Mouse (Mus musculus) forebrain, embryonic 13.5 days (tissue): ENCODE data around the gene 4933430I17Rik. TPM values are rescaled to one million over a fixed set of nuclear protein-coding genes. Genes with fewer than 3 reads are reported as not detected.

ENCODE experiments used
- ATAC-seq: fragments of 200-750 bp; cut with Nextera tagmentation; 2 replicates; pipeline ENCODE4 v1.8.0; 2017
- H3K27ac ChIP-seq: fragments of 300-500 bp; sonication (generic); 2 replicates; pipeline ENCODE4 v1.5.1; 2015; ENCODE audit warnings: inconsistent platforms, mild to moderate bottlenecking, moderate library complexity
- H3K27me3 ChIP-seq: fragments of 300-500 bp; sonication (generic); 2 replicates; pipeline ENCODE4 v1.6.1; 2015; ENCODE audit warnings: mild to moderate bottlenecking, inconsistent platforms
- H3K36me3 ChIP-seq: fragments of 300-500 bp; sonication (generic); 2 replicates; pipeline ENCODE4 v1.6.1; 2015; ENCODE audit warnings: mild to moderate bottlenecking, inconsistent platforms; ENCODE audit not compliant: poor library complexity, severe bottlenecking
- H3K4me1 ChIP-seq: fragments of 300-500 bp; sonication (generic); 2 replicates; pipeline ENCODE4 v1.6.1; 2015; ENCODE audit warnings: inconsistent platforms
- H3K4me2 ChIP-seq: fragments of 300-500 bp; sonication (generic); 2 replicates; pipeline ENCODE4 v1.6.1; 2015; ENCODE audit warnings: inconsistent platforms, mild to moderate bottlenecking, moderate library complexity
- H3K4me3 ChIP-seq: fragments of 300-500 bp; sonication (generic); 2 replicates; pipeline ENCODE4 v1.5.1; 2015; ENCODE audit warnings: mild to moderate bottlenecking, inconsistent platforms
- H3K9ac ChIP-seq: fragments of 300-500 bp; sonication (generic); 2 replicates; pipeline ENCODE4 v1.6.1; 2015; ENCODE audit warnings: mild to moderate bottlenecking, inconsistent platforms
- H3K9me3 ChIP-seq: fragments of 300-500 bp; sonication (generic); replicated peaks from 2 replicates; pipeline ENCODE4 v1.6.1; 2016; ENCODE audit warnings: inconsistent platforms
- WGBS: fragments of 180-500 bp; shearing (Covaris S2); methylation state at CpG from one replicate; pipeline ENCODE4 v1.1.7; 2015; 5-methylcytosine and 5-hydroxymethylcytosine counted together
- polyA plus RNA-seq: library from polyadenylated mRNA; unstranded; fragments of >200 nt; fragmentation: Nextera tagmentation; extraction: Ambion mirVana; gene quantifications from 2 replicates; pipeline ENCODE4 v1.2.1, GENCODE M21; 2015

4933430I17Rik gene
- polyA plus RNA-seq, 1 experiment from 2014 or later = 0.80 TPM

GRCm38 (mm10) chr4:62487914-62488313 is 37.3 kb upstream of the 4933430I17Rik start:
- ATAC-seq = no peak
- Histone ChIP-seq H3K9ac (no peak overlapping the region), H3K4me1 (no peaks in the 10 kb centered on the region), H3K4me2 (no peak overlapping the region), H3K27ac (no peak overlapping the region), H3K4me3 (no peak overlapping the region), H3K9me3 (no peaks in the 10 kb centered on the region), H3K27me3 (no peaks in the 10 kb centered on the region), H3K36me3 (no peaks in the 10 kb centered on the region)
- WGBS = 78% methylated on average over 2 of the region's 2 CpGs

GRCm38 (mm10) chr4:62492682-62493081 is 32.5 kb upstream of the 4933430I17Rik start:
- Histone ChIP-seq H3K36me3 (peaks cover 8% of the 10 kb centered on the region; the same call in 1 of the 2 replicates), H3K27me3 (no peaks in the 10 kb centered on the region), H3K4me1 (no peaks in the 10 kb centered on the region), H3K4me2 (no peak overlapping the region), H3K27ac (no peak overlapping the region), H3K9ac (no peak overlapping the region), H3K4me3 (no peak overlapping the region), H3K9me3 (no peaks in the 10 kb centered on the region)
- 76% methylated on average over 2 of the region's 2 CpGs for WGBS
- no peak for ATAC-seq

GRCm38 (mm10) chr4:62494230-62494629 is 30.9 kb upstream of the 4933430I17Rik start:
- Histone ChIP-seq H3K4me3 (no peak overlapping the region), H3K9ac (no peak overlapping the region), H3K4me2 (no peak overlapping the region), H3K4me1 (no peaks in the 10 kb centered on the region), H3K36me3 (peaks cover 15% of the 10 kb centered on the region), H3K27me3 (no peaks in the 10 kb centered on the region), H3K9me3 (no peaks in the 10 kb centered on the region), H3K27ac (no peak overlapping the region)
- ATAC-seq = no peak
- WGBS = 71% methylated on average over 9 of the region's 9 CpGs

- Histone ChIP-seq H3K9ac (no peak overlapping the region), H3K36me3 (peaks cover 22% of the 10 kb centered on the region), H3K27me3 (no peaks in the 10 kb centered on the region), H3K27ac (no peak overlapping the region), H3K4me2 (no peak overlapping the region), H3K9me3 (no peaks in the 10 kb centered on the region), H3K4me1 (peaks cover 2% of the 10 kb centered on the region; the same call in 1 of the 2 replicates), H3K4me3 (no peak overlapping the region)
- 82% methylated on average over 8 of the region's 8 CpGs for WGBS
- ATAC-seq = no peak
Measured at GRCm38 (mm10) chr4:62495946-62496345, 29.2 kb upstream of the 4933430I17Rik start.

GRCm38 (mm10) chr4:62496815-62497214 is 28.4 kb upstream of the 4933430I17Rik start:
- 72% methylated on average over 8 of the region's 8 CpGs for WGBS
- Histone ChIP-seq H3K27ac (no peak overlapping the region), H3K4me2 (no peak overlapping the region), H3K36me3 (peaks cover 22% of the 10 kb centered on the region), H3K27me3 (no peaks in the 10 kb centered on the region), H3K4me3 (no peak overlapping the region), H3K9me3 (no peaks in the 10 kb centered on the region), H3K4me1 (peaks cover 11% of the 10 kb centered on the region), H3K9ac (no peak overlapping the region)
- no peak for ATAC-seq

- WGBS = 89% methylated on average over 4 of the region's 4 CpGs
- H3K4me3 ChIP-seq = no peak overlapping the region
Measured at GRCm38 (mm10) chr4:62500799-62501198, 24.4 kb upstream of the 4933430I17Rik start.

GRCm38 (mm10) chr4:62501534-62501933 is 23.6 kb upstream of the 4933430I17Rik start:
- H3K4me2 ChIP-seq = peak overlapping the region; percentile 75
- no peaks in the 10 kb centered on the region for H3K27me3 ChIP-seq
- no peaks in the 10 kb centered on the region for H3K9me3 ChIP-seq
- peaks cover 16% of the 10 kb centered on the region for H3K36me3 ChIP-seq
- H3K4me1 ChIP-seq = peaks cover 11% of the 10 kb centered on the region
- peak overlapping the region; percentile 87 for H3K4me3 ChIP-seq
- peak overlapping the region; percentile 84 for H3K9ac ChIP-seq
- WGBS = 1% methylated on average over 7 of the region's 7 CpGs
- H3K27ac ChIP-seq = no peak overlapping the region; the same call in 1 of the 2 replicates
- ATAC-seq = no peak; the same call in 1 of the 2 replicates

More at GRCm38 (mm10) chr4:62500799-62501198, 24.4 kb upstream of the 4933430I17Rik start:
- Histone ChIP-seq H3K36me3 (peaks cover 22% of the 10 kb centered on the region), H3K27ac (no peak overlapping the region), H3K4me1 (peaks cover 11% of the 10 kb centered on the region), H3K4me2 (no peak overlapping the region), H3K27me3 (no peaks in the 10 kb centered on the region), H3K9me3 (no peaks in the 10 kb centered on the region), H3K9ac (no peak overlapping the region)
- no peak for ATAC-seq

GRCm38 (mm10) chr4:62501964-62502732 is 23.0 kb upstream of the 4933430I17Rik start:
- H3K9ac ChIP-seq = peak overlapping the region; percentile 84
- peaks cover 11% of the 10 kb centered on the region for H3K4me1 ChIP-seq
- H3K27me3 ChIP-seq = no peaks in the 10 kb centered on the region
- ATAC-seq = peak; percentile 98
- no peaks in the 10 kb centered on the region for H3K9me3 ChIP-seq
- peak overlapping the region; percentile 87 for H3K4me3 ChIP-seq
- 3% methylated on average over 38 of the region's 38 CpGs for WGBS
- H3K36me3 ChIP-seq = peaks cover 17% of the 10 kb centered on the region
- H3K27ac ChIP-seq = no peak overlapping the region; the same call in 1 of the 2 replicates
- H3K4me2 ChIP-seq = peak overlapping the region; percentile 75

GRCm38 (mm10) chr4:62502969-62503368 is 22.2 kb upstream of the 4933430I17Rik start:
- Histone ChIP-seq H3K9ac (no peak overlapping the region), H3K27me3 (no peaks in the 10 kb centered on the region), H3K9me3 (no peaks in the 10 kb centered on the region), H3K4me2 (no peak overlapping the region), H3K27ac (no peak overlapping the region), H3K36me3 (peaks cover 25% of the 10 kb centered on the region), H3K4me3 (no peak overlapping the region), H3K4me1 (peaks cover 11% of the 10 kb centered on the region)
- WGBS = 76% methylated on average over 7 of the region's 7 CpGs
- ATAC-seq = no peak

- Histone ChIP-seq H3K27ac (no peak within 1 kb of the TSS), H3K27me3 (no peaks in the 10 kb centered on the region), H3K9me3 (no peaks in the 10 kb centered on the region), H3K4me1 (peaks cover 11% of the 10 kb centered on the region), H3K4me3 (peak within 1 kb of the TSS; percentile 87), H3K36me3 (peaks cover 30% of the 10 kb centered on the region), H3K4me2 (peak within 1 kb of the TSS; percentile 75), H3K9ac (peak within 1 kb of the TSS; percentile 84)
- no peak for ATAC-seq
- 91% methylated on average over 3 of the region's 3 CpGs for WGBS
Measured at GRCm38 (mm10) chr4:62503374-62503970, 21.7 kb upstream of the 4933430I17Rik start, which contains the start of gene Hdhd3. Hdhd3 (minus strand) TSS chr4:62503467.

GRCm38 (mm10) chr4:62505991-62506390 is 19.2 kb upstream of the 4933430I17Rik start:
- peaks cover 41% of the 10 kb centered on the region for H3K36me3 ChIP-seq
- peaks cover 8% of the 10 kb centered on the region for H3K4me1 ChIP-seq
- H3K4me2 ChIP-seq = no peak overlapping the region
- H3K27ac ChIP-seq = no peak overlapping the region
- no peak for ATAC-seq
- 83% methylated on average over 3 of the region's 3 CpGs for WGBS
- no peaks in the 10 kb centered on the region for H3K9me3 ChIP-seq
- no peaks in the 10 kb centered on the region for H3K27me3 ChIP-seq
- H3K9ac ChIP-seq = no peak overlapping the region
- H3K4me3 ChIP-seq = no peak overlapping the region

GRCm38 (mm10) chr4:62506798-62507197 is 18.4 kb upstream of the 4933430I17Rik start:
- H3K4me3 ChIP-seq = no peak overlapping the region
- H3K9ac ChIP-seq = no peak overlapping the region
- H3K36me3 ChIP-seq = peaks cover 49% of the 10 kb centered on the region
- no peak for ATAC-seq
- 73% methylated on average over 2 of the region's 2 CpGs for WGBS
- H3K9me3 ChIP-seq = no peaks in the 10 kb centered on the region
- H3K27me3 ChIP-seq = no peaks in the 10 kb centered on the region
- H3K4me1 ChIP-seq = 0 out of 2 replicates have a peak, but pooled peaks cover under 1% of the 10 kb centered on the region
- H3K4me2 ChIP-seq = no peak overlapping the region
- H3K27ac ChIP-seq = no peak overlapping the region
